Mouse (Mus musculus) liver, adult 2 months (tissue): Measurements from ENCODE around the gene Pdzd2.

Source experiments
- CTCF ChIP-seq: fragments of 200-500 bp; IDR thresholded peaks from 2 replicates; pipeline ENCODE4 v1.5.1; 2011; ENCODE audit warnings: low read depth, low read length, control low read depth
- POLR2A ChIP-seq: fragments of 200-500 bp; IDR thresholded peaks from 2 replicates; pipeline ENCODE4 v1.6.1; 2011; ENCODE audit warnings: low read length, control low read depth; ENCODE audit not compliant: insufficient read depth; ENCODE audit errors: extremely low read depth

GRCm38 (mm10) chr15:12365416-12366071 is 374.2 kb downstream of the Pdzd2 start:
- no peak for TF ChIP-seq CTCF
- no peak for TF ChIP-seq POLR2A
